Mouse (Mus musculus) liver (tissue): ENCODE data around the gene Ccdc117.
"Not testable (repeated sequence)": the region's sequence is repeated elsewhere in the genome, so short reads cannot be mapped to it uniquely, and the experiment has no call there.

Experiments
- DNase-seq: peaks from one replicate; pipeline ENCODE4 v3.0.0-alpha.2; 2020; ENCODE audit warnings: mixed read lengths

Ccdc117 gene

DNA sequence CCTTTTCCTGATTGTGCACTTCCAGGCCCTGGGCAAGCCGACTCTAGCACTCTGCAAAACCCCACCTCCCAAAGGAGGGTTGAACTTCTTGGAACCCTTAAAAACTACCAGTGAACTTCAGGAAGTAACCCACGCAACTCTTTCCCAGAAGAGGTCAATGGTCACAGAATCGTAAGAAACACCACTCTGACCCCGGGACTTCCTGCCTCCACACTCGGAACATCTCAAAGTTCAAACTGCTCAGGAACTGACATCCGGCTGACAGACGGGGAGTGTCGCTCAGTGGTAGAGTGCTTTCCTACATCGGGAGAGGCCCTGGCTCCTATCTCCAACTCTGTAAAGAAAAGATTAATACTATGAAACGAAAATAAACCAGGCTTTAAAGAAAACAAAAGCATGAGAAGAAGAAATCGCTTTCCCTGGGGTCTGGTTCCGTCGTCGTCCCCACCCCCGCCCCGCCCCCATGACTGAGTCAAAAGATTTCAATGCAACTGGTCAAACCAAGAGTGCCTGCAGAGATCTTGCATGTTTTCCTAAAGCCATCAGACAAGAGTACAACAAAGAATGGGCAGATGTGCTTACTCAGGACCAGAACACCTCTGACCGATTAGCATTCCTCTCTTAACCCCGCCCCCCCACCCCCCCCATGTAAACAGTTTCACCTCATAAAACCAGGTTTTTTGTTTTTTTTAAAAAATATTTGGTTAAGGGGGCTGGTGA is 36.0 kb downstream of the Ccdc117 start:
- DNase-seq: peak; percentile 45

GRCm38 (mm10) chr11:5502351-5503051 is 39.5 kb downstream of the Ccdc117 start:
- peak; percentile 46 for DNase-seq

GRCm38 (mm10) chr11:5500903-5501741 is 40.9 kb downstream of the Ccdc117 start:
- no peak for DNase-seq

GRCm38 (mm10) chr11:5499961-5500644 is 41.9 kb downstream of the Ccdc117 start:
- no peak for DNase-seq

DNA sequence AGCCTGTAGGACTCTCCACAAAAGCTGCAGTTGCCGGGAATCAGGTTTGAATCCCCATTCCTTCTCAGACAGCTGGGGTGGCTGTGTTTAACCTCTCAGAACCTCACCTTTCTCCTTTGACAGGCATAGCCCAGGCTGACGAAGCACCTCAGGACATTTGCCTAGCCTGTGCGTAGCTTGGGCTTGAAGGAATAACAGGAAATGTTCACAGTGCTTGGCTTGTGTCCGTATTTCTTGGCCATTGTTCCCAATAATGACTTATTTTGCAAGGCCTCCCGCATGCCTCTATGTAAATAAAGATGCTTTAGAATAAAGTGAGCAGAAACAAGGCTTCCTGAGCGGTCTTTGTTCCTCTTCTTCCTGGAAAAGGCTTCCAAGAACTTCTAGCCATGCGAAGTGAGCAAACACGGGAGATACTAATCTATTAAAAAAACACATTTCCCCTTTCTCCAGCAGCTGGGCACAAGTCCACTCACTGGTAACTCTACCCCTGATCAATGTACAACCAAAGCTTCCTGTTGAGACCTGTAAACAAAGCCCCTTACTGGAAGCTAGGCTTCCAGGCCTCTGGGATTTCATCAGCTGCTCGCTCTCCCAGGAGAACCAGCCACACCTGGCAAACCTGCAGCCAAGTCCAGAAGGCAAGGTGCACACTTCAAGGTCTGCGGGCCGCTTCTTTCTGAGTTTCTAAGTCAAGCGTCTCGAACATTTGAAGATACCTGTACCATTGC is 42.9 kb downstream of the Ccdc117 start:
- DNase-seq: peak; percentile 26

DNA sequence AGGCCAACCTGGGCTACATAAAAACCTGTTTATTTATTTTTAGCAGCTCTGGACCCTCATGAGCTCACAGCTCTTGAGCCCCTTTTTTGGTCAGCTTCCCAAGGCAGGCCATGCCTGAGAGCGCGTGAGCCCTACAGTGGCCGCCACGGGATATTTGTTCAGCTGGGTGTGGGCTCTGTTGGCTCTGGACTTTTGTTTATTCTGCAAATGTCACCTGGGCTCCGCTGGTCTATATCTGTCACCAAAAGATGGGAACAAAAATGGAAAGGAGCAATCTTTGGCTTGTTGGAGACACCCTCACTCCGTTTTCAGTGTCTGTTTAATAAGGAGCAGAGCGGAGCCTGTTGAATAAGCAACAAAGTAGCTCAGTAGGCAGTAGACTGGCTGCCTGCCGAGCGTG is 43.6 kb downstream of the Ccdc117 start:
- DNase-seq: peak; percentile 34

DNA sequence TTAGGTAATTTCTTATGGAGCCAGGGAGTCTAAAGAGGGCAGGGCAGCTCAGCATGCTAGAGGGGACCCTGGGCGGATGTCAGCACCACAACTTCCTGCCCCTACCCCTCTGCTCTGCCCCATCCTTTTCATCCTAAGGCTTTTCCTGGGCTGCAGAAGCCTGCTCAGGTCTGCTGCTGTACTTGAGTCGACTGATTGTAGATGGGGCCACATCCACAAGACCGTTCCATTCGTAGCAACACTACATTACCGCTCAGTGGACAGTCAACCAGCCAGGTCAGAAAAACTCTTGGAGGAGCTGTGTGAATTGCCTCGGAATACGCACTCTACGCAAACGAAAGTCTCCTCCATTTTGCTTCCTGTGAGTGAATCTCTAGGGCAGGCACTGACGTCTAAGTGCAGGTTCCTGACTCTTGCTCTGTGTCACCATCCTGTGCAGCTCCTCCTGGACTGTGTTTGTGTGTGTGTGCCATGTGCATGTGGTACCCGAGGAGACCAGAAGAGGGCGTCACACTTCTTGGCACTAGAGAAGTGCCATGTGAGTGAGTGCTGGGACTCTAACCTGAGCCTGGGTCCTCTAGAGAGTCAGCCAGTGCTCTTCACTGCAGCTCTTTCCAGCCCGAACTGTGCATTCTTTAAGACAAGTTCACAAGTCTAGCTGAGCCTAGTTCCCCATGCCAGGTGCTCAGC is 45.3 kb downstream of the Ccdc117 start:
- DNase-seq: peak; percentile 32

DNA sequence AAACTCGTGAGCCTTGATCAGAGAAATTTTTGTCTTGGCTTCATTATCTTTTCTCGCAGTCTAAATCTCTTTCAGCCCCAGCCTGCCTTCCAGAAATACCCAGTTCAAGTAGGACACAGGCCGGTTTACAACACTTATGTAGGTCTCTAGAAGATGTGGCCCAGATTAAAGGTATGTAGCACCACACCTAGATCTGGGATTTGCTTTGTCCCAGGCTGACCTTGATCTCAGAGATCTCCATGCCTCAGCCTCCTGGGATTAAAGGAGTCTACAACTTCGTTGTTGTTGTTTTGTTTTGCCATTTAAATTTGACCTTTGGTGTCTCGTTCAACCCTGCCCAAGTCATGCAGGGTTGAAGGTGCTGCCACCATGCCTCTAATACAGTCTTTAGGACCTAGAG is 46.1 kb downstream of the Ccdc117 start:
- DNase-seq: no peak

DNA sequence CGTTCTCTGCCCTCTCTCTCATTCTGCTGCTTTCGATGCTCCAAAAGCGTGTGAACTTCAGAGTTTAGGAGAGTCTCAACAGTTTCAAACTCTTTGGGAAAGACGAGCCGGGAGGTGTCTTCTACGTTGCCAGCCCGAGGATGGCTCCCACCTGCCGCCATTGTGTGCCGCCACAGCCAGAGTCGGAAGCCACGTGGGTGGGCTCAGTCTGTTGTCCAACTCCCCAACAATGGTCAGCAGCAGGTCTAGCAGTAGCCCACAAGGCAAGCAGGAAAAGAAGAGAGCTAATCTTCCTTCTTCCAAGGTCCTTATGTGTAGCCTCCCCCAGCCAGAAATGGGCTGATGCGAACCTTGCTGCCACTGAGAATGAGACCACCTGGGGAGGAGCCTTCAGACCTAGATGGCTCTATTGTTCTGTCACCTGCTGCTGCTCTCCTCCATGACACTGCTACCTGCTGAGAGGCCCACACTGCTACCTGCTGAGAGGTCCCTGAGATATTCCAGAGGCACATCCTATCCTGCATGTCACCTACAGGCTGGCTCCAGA is 46.6 kb downstream of the Ccdc117 start:
- DNase-seq: no peak

DNA sequence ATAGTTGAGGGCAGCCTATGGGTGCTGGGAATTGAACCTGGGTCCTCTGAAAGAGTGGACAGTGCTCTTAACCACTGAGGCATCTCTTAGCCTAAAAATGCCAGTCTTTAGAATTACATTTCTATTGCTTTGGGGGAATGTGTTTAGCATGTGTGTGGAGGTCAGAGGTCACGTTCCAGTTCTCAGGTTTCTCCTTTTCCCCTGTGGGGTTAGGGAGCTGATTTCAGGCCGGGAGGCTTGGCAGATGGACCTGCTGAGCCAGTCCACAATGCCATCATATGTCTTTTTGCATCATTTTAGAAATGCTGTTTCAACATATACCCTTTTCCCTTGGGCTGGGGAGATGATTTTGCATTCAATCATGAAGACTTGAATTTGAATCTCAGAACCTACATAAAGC is 48.1 kb downstream of the Ccdc117 start:
- DNase-seq: no peak

DNA sequence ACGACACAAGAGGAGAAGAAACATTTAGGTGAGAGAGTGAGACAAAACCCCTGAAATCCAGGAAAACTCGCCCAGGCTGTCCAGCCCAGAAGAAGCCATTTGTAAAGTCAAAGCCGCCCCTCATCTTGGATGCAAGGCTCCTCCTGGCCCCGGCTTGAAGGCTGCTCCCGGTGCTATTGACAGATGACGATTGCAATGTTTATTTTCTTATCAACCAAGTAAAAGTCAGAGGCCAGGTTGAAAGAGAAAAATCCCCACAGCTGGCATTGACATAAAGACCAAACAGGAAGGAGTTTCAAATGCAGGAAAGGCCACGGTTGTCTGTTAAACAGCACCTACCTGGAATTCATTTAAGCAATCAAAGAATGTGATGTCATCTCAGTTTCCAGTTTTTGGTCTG is 50.1 kb downstream of the Ccdc117 start:
- no peak for DNase-seq

- no peak for DNase-seq
These were observed 50.9 kb downstream of the Ccdc117 start for GRCm38 (mm10) chr11:5490989-5491656.

DNA sequence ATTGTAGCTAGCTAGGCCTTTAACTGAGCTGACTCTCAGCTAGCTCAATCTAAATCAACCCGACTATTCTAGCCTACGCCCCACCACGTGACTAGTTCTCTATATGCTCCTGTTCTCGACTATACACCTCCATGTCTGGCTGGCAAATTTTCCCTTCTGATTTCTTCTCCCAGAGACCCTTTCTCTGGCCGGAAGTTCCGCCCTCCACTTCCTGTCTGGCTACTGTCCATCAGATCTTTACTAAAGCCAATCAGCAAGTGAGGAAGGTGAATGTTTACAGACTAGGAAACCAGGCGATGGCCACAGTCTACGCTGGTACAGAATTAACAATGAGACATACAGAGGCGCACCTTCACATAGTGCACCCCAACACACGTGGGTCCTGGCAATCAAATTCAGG is 52.6 kb downstream of the Ccdc117 start:
- DNase-seq: not testable (repeated sequence)

DNA sequence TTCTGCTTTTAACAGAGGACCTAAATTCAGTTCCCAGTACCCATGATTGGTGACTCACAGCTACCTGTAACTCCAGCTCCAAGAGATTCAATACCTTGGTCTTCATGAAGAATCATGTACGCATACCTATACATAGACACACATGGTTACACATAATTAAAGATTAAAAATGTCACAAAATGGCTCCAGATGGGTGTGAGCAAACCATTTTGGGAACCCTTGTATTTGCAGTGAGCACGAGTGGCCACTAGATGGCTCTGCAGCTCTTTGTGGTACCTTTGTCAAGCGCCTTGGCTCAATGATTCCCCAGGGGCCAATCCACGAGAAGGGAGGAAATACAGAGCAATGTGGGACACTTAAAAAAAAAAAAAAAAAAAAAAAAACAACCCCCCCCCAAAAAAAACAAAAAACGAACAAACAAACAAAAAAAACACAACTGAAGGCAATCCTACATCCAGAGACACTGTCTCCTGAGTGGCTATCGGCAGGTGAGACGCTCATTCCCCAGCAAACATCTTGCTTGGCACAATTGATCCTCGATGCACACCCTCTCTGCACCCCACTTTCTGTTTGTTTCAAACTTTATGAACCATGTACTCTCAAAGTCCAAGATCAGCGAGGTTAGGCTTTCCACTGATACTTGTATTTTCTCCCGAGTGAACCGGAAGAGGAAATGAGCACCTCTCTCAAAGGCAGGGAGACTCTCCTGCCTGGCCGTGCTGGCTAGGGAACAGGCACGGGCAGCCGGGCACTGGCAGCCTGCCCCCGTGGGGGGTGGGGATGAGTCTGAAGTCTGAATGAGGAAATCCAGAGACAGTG is 56.6 kb downstream of the Ccdc117 start:
- DNase-seq: peak; percentile 89

GRCm38 (mm10) chr11:5482581-5482980 is 59.4 kb downstream of the Ccdc117 start:
- DNase-seq: no peak
